Mouse (Mus musculus): Measurements from ENCODE around the gene Dazap1.

Dazap1 gene

GRCm38 (mm10) chr10:80253551-80253950, 7.7 kb upstream of the Dazap1 start:
- H3K4me3 ChIP-seq (replicated peaks; ENCODE audit: low read length): no peak overlapping the region
- H3K4me1 ChIP-seq (replicated peaks; ENCODE audit: low read depth, low read length): peaks cover 80% of the 10 kb centered on the region
- TF ChIP-seq NANOG (IDR thresholded peaks at IDR 0.05; ENCODE audit: borderline replicate concordance, low read length) (no peak), CTCF (conservative IDR thresholded peaks at IDR 0.05; ENCODE audit: low read length) (no peak), POU5F1 (IDR thresholded peaks at IDR 0.05; ENCODE audit: borderline replicate concordance, low read length) (no peak)
- H3K9me3 ChIP-seq (ENCODE audit: low read length): no peaks in the 10 kb centered on the region
- peaks cover 76% of the 10 kb centered on the region for H3K36me3 ChIP-seq (ENCODE audit: insufficient read depth, low read length)
- H3K27me3 ChIP-seq (ENCODE audit: insufficient read depth, low read length): no peaks in the 10 kb centered on the region

DNA sequence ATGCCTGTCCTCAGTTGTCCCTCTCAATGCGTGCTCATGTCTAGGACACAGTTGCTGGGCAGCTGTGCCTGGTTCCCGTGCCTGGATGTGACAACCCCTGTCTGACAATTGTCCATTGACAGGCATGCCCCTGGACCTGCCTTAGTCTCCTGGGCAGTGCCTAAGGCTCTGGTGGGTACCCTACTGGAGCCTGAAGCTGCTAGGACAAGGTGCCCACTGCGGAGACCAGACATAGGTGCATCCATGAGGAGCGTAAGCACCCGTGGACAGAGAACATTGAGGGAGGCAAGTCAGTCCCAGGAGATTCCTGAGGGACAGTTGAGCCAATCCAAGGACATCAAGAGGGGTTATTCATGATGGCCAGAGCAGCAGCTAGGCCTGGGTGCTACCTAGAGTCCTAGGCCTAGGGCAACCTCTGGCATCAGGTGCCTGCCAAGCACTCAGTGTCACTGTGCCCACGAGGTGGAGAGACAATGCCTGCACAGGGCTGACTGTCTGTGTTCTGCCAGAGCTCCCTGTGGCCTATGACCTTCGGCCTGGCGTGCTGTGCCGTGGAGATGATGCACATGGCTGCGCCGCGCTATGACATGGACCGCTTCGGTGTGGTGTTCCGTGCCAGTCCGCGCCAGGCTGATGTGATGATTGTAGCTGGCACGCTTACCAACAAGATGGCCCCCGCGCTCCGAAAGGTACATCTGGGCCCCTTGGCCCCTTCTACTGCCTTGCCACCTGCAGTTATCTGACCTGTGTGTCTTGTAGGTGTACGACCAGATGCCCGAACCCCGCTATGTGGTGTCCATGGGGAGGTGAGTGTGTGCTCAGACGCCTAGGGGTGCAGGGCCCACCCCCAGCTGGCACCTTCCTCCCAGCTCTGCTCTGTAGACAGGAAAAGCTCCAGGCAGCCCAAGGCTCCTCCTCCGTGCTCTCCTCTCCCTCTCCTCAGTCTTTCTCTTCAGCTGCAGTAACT, 6.7 kb upstream of the Dazap1 start:
- Histone ChIP-seq H3K36me3 (ENCODE audit: insufficient read depth, low read length) (peaks cover 87% of the 10 kb centered on the region), H3K27me3 (ENCODE audit: insufficient read depth, low read length) (peaks cover 6% of the 10 kb centered on the region), H3K4me3 (replicated peaks; ENCODE audit: low read length) (0 out of 2 replicates have a peak overlapping the region, but pooled peaks have one; percentile 4), H3K4me1 (replicated peaks; ENCODE audit: low read depth, low read length) (peaks cover 89% of the 10 kb centered on the region), H3K9me3 (ENCODE audit: low read length) (no peaks in the 10 kb centered on the region)
- TF ChIP-seq CTCF (conservative IDR thresholded peaks at IDR 0.05; ENCODE audit: low read length) (no peak), NANOG (IDR thresholded peaks at IDR 0.05; ENCODE audit: borderline replicate concordance, low read length) (no peak), POU5F1 (IDR thresholded peaks at IDR 0.05; ENCODE audit: borderline replicate concordance, low read length) (no peak)

DNA sequence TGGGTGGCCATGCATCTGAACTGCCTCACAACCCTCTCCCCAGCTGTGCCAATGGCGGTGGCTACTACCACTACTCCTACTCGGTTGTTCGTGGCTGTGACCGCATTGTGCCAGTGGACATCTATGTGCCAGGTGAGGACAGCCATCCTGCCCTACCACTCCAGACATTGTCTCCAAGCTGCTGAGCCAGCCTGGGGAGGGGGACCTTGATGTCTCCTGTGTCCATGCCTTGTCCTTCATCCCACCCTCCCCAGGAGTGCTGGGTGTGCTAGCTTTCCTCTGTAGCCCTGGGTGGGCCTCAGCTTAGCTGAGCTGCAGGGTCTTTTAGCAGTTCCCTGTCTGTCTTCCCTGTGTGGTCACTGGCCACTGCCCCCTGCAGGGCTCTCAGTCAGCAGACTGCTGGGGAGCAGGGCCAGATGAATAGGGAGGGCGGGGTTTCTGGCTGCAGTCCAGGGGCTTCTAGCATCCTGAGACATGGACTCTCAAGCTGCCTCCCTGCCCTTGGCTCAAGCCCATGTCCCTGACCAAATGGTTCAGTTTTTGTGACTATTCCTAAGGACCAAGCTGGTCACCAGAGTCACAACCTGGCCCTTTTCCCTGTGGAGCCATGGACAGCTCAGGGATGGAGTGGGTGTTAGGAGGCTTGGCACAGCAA, 5.3 kb upstream of the Dazap1 start:
- no peak for TF ChIP-seq POU5F1 (IDR thresholded peaks at IDR 0.05; ENCODE audit: borderline replicate concordance, low read length)
- no peak for TF ChIP-seq CTCF (conservative IDR thresholded peaks at IDR 0.05; ENCODE audit: low read length)
- peaks cover 87% of the 10 kb centered on the region for H3K4me1 ChIP-seq (replicated peaks; ENCODE audit: low read depth, low read length)
- H3K27me3 ChIP-seq (ENCODE audit: insufficient read depth, low read length): peaks cover 17% of the 10 kb centered on the region
- peaks cover 85% of the 10 kb centered on the region for H3K36me3 ChIP-seq (ENCODE audit: insufficient read depth, low read length)
- H3K4me3 ChIP-seq (replicated peaks; ENCODE audit: low read length): no peak overlapping the region
- H3K9me3 ChIP-seq (ENCODE audit: low read length): no peaks in the 10 kb centered on the region

- TF ChIP-seq CTCF (conservative IDR thresholded peaks at IDR 0.05; ENCODE audit: low read length): no peak
- no peak for TF ChIP-seq NANOG (IDR thresholded peaks at IDR 0.05; ENCODE audit: borderline replicate concordance, low read length)
- no peak for TF ChIP-seq POU5F1 (IDR thresholded peaks at IDR 0.05; ENCODE audit: borderline replicate concordance, low read length)
- peaks cover 66% of the 10 kb centered on the region for H3K36me3 ChIP-seq (ENCODE audit: insufficient read depth, low read length)
- H3K27me3 ChIP-seq (ENCODE audit: insufficient read depth, low read length): peaks cover 17% of the 10 kb centered on the region
- peaks cover 80% of the 10 kb centered on the region for H3K4me1 ChIP-seq (replicated peaks; ENCODE audit: low read depth, low read length)
- no peak overlapping the region for H3K4me3 ChIP-seq (replicated peaks; ENCODE audit: low read length)
- H3K9me3 ChIP-seq (ENCODE audit: low read length): no peaks in the 10 kb centered on the region
Measured at GRCm38 (mm10) chr10:80257936-80258335, 3.4 kb upstream of the Dazap1 start.

DNA sequence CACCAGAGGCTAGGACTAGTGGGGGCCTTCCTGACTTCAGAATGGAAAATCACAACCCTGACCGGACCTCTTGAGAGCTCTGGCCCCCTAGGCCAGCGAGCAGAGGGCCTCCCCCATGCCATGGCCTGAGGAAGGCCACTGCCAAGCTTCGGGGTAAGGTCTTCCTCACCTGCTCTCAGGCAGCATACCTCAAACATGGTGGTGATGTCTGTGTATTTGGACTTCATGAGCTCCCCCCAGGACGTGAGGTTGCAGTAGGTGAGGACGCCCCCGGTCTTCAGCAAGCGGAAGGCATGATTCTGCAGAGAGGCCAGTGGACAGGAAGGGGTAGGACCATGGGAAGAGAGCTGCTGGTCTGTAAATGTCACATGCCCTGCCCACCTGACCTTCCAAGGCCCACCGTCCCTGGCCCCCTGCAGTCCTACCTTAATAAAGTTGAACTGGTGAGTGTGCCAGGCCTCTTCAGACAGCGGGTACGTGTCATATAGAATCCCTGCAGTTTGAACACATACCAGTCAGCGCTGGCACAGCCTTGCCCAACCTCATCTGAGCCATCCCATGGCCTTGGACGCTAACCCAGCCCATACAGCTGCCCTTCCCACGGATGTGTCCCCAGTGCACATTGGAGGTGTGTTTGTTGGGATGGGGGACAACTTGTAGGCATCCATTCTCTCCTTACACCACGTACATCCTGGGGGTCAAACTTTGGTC, 2.4 kb upstream of the Dazap1 start:
- Histone ChIP-seq H3K9me3 (ENCODE audit: low read length) (no peaks in the 10 kb centered on the region), H3K4me1 (replicated peaks; ENCODE audit: low read depth, low read length) (peaks cover 77% of the 10 kb centered on the region), H3K4me3 (replicated peaks; ENCODE audit: low read length) (no peak overlapping the region), H3K27me3 (ENCODE audit: insufficient read depth, low read length) (peaks cover 17% of the 10 kb centered on the region), H3K36me3 (ENCODE audit: insufficient read depth, low read length) (peaks cover 56% of the 10 kb centered on the region)
- TF ChIP-seq NANOG (IDR thresholded peaks at IDR 0.05; ENCODE audit: borderline replicate concordance, low read length): no peak
- TF ChIP-seq CTCF (conservative IDR thresholded peaks at IDR 0.05; ENCODE audit: low read length): no peak
- no peak for TF ChIP-seq POU5F1 (IDR thresholded peaks at IDR 0.05; ENCODE audit: borderline replicate concordance, low read length)

- peak overlapping the region; percentile 80 for H3K4me3 ChIP-seq (replicated peaks; ENCODE audit: low read length)
- H3K9me3 ChIP-seq (ENCODE audit: low read length): no peaks in the 10 kb centered on the region
- H3K4me1 ChIP-seq (replicated peaks; ENCODE audit: low read depth, low read length): peaks cover 77% of the 10 kb centered on the region
- TF ChIP-seq CTCF (conservative IDR thresholded peaks at IDR 0.05; ENCODE audit: low read length) (no peak), POU5F1 (IDR thresholded peaks at IDR 0.05; ENCODE audit: borderline replicate concordance, low read length) (no peak), NANOG (IDR thresholded peaks at IDR 0.05; ENCODE audit: borderline replicate concordance, low read length) (no peak)
- peaks cover 51% of the 10 kb centered on the region for H3K36me3 ChIP-seq (ENCODE audit: insufficient read depth, low read length)
- H3K27me3 ChIP-seq (ENCODE audit: insufficient read depth, low read length): peaks cover 17% of the 10 kb centered on the region
Measured at GRCm38 (mm10) chr10:80259463-80259805, 1.9 kb upstream of the Dazap1 start.

DNA sequence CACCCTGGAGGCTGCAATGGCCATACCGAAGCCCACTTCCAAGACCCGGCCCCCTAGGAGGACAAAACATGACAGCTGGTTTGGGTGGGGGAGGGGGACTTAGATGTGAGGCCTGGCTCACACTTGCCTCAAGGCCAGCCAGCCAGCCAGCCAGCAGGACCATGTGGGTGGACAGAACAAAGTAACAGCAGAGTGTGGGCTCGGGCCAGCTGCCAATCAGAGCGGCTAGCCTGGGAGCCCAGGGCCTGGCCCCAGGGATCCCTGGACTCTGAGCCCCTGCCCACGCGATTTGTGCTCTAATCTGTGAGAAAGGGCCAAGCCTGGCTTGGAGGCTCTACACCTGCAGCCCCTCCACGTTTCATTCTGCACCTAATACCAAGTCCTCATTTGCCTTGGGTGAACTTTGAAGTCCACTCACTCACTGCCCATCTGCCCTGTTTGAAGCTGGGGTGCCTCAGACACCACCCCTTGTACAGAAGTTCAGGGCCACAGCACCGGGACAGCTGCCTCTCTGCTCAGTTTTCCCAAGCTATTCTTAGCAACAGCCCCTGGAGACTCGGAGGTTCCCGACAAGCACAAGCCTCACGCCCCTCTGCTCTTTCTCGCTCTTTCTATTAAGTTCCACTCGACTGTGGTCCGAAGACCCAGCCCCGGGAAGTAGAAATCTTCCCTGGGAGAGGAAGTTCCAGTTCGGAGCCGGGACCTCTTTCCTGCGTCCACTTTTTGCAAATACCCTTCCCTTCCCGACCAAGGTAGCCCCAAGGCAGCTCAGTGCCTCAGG, 1.2 kb upstream of the Dazap1 start:
- H3K36me3 ChIP-seq (ENCODE audit: insufficient read depth, low read length): peaks cover 45% of the 10 kb centered on the region
- no peaks in the 10 kb centered on the region for H3K9me3 ChIP-seq (ENCODE audit: low read length)
- peaks cover 71% of the 10 kb centered on the region for H3K4me1 ChIP-seq (replicated peaks; ENCODE audit: low read depth, low read length)
- H3K27me3 ChIP-seq (ENCODE audit: insufficient read depth, low read length): peaks cover 17% of the 10 kb centered on the region
- no peak for TF ChIP-seq CTCF (conservative IDR thresholded peaks at IDR 0.05; ENCODE audit: low read length)
- no peak for TF ChIP-seq POU5F1 (IDR thresholded peaks at IDR 0.05; ENCODE audit: borderline replicate concordance, low read length)
- TF ChIP-seq NANOG (IDR thresholded peaks at IDR 0.05; ENCODE audit: borderline replicate concordance, low read length): no peak
- peak overlapping the region; percentile 80 for H3K4me3 ChIP-seq (replicated peaks; ENCODE audit: low read length)
